Mouse (Mus musculus) MEL (cell line): ENCODE results near the gene Rtn4rl1.

Experiments
- CTCF ChIP-seq, 3 experiments: IDR thresholded peaks in 2 of 3; conservative IDR thresholded peaks in 1 of 3; 2 replicates each; pipeline ENCODE4 v1.5.1; 2011 to 2012; ENCODE audit warnings: low read length in 3 of 3, low read depth in 2 of 3, mild to moderate bottlenecking in 2 of 3, improper control_type of control experiment in 1 of 3, inconsistent platforms in 1 of 3, mixed read lengths in 1 of 3, moderate library complexity in 1 of 3; ENCODE audit not compliant: control insufficient read depth in 1 of 3, insufficient read depth in 1 of 3, poor library complexity in 1 of 3, severe bottlenecking in 1 of 3
- E2F4 ChIP-seq: IDR thresholded peaks from 2 replicates; pipeline ENCODE4 v1.6.1; 2011; ENCODE audit warnings: low read depth, low read length, improper control_type of control experiment, borderline replicate concordance
- POLR2A ChIP-seq, 2 experiments: IDR thresholded peaks; 2 replicates each; pipeline ENCODE4 v1.6.1; 2011 to 2012; ENCODE audit warnings: low read length in 2 of 2, mild to moderate bottlenecking in 2 of 2, control low read depth in 1 of 2, improper control_type of control experiment in 1 of 2, low read depth in 1 of 2, moderate library complexity in 1 of 2; ENCODE audit not compliant: control insufficient read depth in 1 of 2, insufficient read depth in 1 of 2, poor library complexity in 1 of 2

DNA sequence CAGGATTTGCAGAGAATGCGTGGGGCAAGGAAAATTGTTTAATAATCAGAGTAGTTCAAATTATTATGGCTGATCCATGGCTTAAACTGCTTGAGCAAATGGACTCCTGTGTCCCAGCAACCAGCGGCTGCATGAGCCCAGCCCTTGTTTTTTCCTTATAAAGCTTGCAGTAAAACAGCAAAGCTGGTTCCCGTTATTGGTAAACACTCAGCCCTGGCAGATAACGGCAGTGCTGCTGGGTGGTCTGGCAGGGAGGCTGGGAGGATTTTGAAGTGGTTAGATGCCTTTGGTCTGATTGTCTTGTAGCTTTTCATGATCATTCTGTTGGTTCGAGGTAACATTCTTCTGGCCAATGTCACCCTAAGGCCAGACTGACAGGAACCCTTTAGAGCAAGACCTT, 37.2 kb upstream of the Rtn4rl1 start:
- TF ChIP-seq CTCF (IDR thresholded peaks at IDR 0.05 in 2 of 3, conservative IDR thresholded peaks at IDR 0.05 in 1 of 3; ENCODE audit: control insufficient read depth in 1 of 3, insufficient read depth in 1 of 3, low read depth in 2 of 3, low read length in 3 of 3, poor library complexity in 1 of 3, severe bottlenecking in 1 of 3) = no peak
- no peak for TF ChIP-seq E2F4
- TF ChIP-seq POLR2A (IDR thresholded peaks at IDR 0.05; ENCODE audit: control insufficient read depth in 1 of 2, insufficient read depth in 1 of 2, low read depth in 1 of 2, low read length in 2 of 2, poor library complexity in 1 of 2) = no peak
